Mouse (Mus musculus): ENCODE measurements around the gene Doc2a.

Doc2a gene

GRCm38 (mm10) chr7:126847116-126847420, at the start of gene Doc2a:
Doc2a (plus strand) TSS chr7:126847416.
- no peak for DNase-seq (ENCODE audit: low spot score)

- peak; percentile 36 for DNase-seq (ENCODE audit: low spot score)
These were observed 48.8 kb upstream of the Doc2a start for GRCm38 (mm10) chr7:126798127-126799049.

GRCm38 (mm10) chr7:126799050-126799467, 48.2 kb upstream of the Doc2a start:
- DNase-seq (ENCODE audit: low spot score), result peak; percentile 96

- no peak for DNase-seq (ENCODE audit: low spot score)
These were observed 47.5 kb upstream of the Doc2a start for GRCm38 (mm10) chr7:126799468-126800268.

GRCm38 (mm10) chr7:126800269-126801056, 46.8 kb upstream of the Doc2a start:
- no peak for DNase-seq (ENCODE audit: low spot score)

GRCm38 (mm10) chr7:126801057-126801422, 46.2 kb upstream of the Doc2a start:
- DNase-seq (ENCODE audit: low spot score), result no peak

- no peak for DNase-seq (ENCODE audit: low spot score)
These were observed 44.9 kb upstream of the Doc2a start for GRCm38 (mm10) chr7:126802134-126802889.

GRCm38 (mm10) chr7:126803181-126803580, 44.0 kb upstream of the Doc2a start:
- DNase-seq (ENCODE audit: low spot score), result no peak

GRCm38 (mm10) chr7:126803751-126804150, 43.5 kb upstream of the Doc2a start:
- no peak for DNase-seq (ENCODE audit: low spot score)

GRCm38 (mm10) chr7:126806956-126807355, 40.3 kb upstream of the Doc2a start:
- no peak for DNase-seq (ENCODE audit: low spot score)

- no peak for DNase-seq (ENCODE audit: low spot score)
These were observed 39.8 kb upstream of the Doc2a start for GRCm38 (mm10) chr7:126807405-126807804.

GRCm38 (mm10) chr7:126808703-126809455, 38.3 kb upstream of the Doc2a start:
- DNase-seq (ENCODE audit: low spot score), result no peak

- no peak for DNase-seq (ENCODE audit: low spot score)
These were observed 37.4 kb upstream of the Doc2a start for GRCm38 (mm10) chr7:126809723-126810369.

GRCm38 (mm10) chr7:126815726-126816222, 31.4 kb upstream of the Doc2a start:
- DNase-seq (ENCODE audit: low spot score), result no peak

GRCm38 (mm10) chr7:126816494-126816893, 30.7 kb upstream of the Doc2a start:
- no peak for DNase-seq (ENCODE audit: low spot score)

GRCm38 (mm10) chr7:126817595-126817994, 29.6 kb upstream of the Doc2a start:
- no peak for DNase-seq (ENCODE audit: low spot score)

GRCm38 (mm10) chr7:126818818-126819217, 28.4 kb upstream of the Doc2a start:
- DNase-seq (ENCODE audit: low spot score), result no peak

- DNase-seq (ENCODE audit: low spot score), result peak; percentile 68
These were observed 25.2 kb upstream of the Doc2a start for GRCm38 (mm10) chr7:126821835-126822511.

GRCm38 (mm10) chr7:126822741-126823140, 24.5 kb upstream of the Doc2a start:
- DNase-seq (ENCODE audit: low spot score), result no peak
